Comparison of ENCODE assay signal across 8 mouse cellular contexts in genomic region chr17:59012421-59013090, GRCm38 (mm10). TPM values are rescaled to one million over a fixed set of nuclear protein-coding genes. Genes with fewer than 3 reads are reported as not detected.
A peak's percentile ranks its signal among the peaks of the same experiment; 100 is the strongest.
DNase-seq lines count a peak whose midpoint lies in the region; ATAC-seq and TF ChIP-seq lines count a peak whose summit lies in the region.

No protein-coding gene starts in this region.

- TF ChIP-seq CTCF in thymus, adult 2 months (IDR thresholded peaks at IDR 0.05; ENCODE audit: borderline replicate concordance, control insufficient read depth, extremely low read depth, insufficient read depth, low read length, poor library complexity), result no peak

- H3K4me1 ChIP-seq in thymus, adult 2 months (replicated peaks; ENCODE audit: control insufficient read depth, insufficient read depth, low read length), result no peaks in the 10 kb centered on the region
- H3K4me1 ChIP-seq in hindbrain, embryonic 11.5 days (replicated peaks; ENCODE audit: control insufficient read depth, insufficient read depth, low read length), result no peaks in the 10 kb centered on the region
- H3K4me1 ChIP-seq in liver, embryonic 12.5 days, result peaks cover 6% of the 10 kb centered on the region

- H3K27ac ChIP-seq in thymus, adult 2 months (ENCODE audit: control insufficient read depth, insufficient read depth, low read length), result no peak overlapping the region
- peak overlapping the region; percentile 36; the same call in 1 of the 2 replicates for H3K27ac ChIP-seq in hindbrain, embryonic 11.5 days (ENCODE audit: low read depth, low read length)
- H3K27ac ChIP-seq in liver, embryonic 12.5 days, result peak overlapping the region; percentile 75

- no peaks in the 10 kb centered on the region for H3K27me3 ChIP-seq in thymus, adult 2 months (ENCODE audit: control insufficient read depth, insufficient read depth, low read length)
- no peaks in the 10 kb centered on the region for H3K27me3 ChIP-seq in hindbrain, embryonic 11.5 days (ENCODE audit: control insufficient read depth, insufficient read depth, low read length)
- no peaks in the 10 kb centered on the region for H3K27me3 ChIP-seq in liver, embryonic 12.5 days (replicated peaks)

- peak overlapping the region; percentile 62 for H3K4me3 ChIP-seq in thymus, adult 2 months (ENCODE audit: control insufficient read depth, insufficient read depth, low read length)
- peak overlapping the region; percentile 74 for H3K4me3 ChIP-seq in hindbrain, embryonic 11.5 days (ENCODE audit: low read depth, low read length)
- H3K4me3 ChIP-seq in liver, embryonic 12.5 days, result peak overlapping the region; percentile 78

- H3K9me3 ChIP-seq in hindbrain, embryonic 11.5 days (ENCODE audit: control insufficient read depth, low read length), result no peaks in the 10 kb centered on the region
- H3K9me3 ChIP-seq in liver, embryonic 12.5 days (replicated peaks), result no peaks in the 10 kb centered on the region

- 9% methylated on average over 15 of the region's 15 CpGs for WGBS in thymus, adult 2 months
- 13% methylated on average over 15 of the region's 15 CpGs for WGBS in hindbrain, embryonic 11.5 days
- 9% methylated on average over 15 of the region's 15 CpGs for WGBS in liver, embryonic 12.5 days (ENCODE audit: insufficient replicate concordance)

- H3K36me3 ChIP-seq in thymus, adult 2 months (ENCODE audit: control insufficient read depth, insufficient read depth, low read length), result no peaks in the 10 kb centered on the region
- no peaks in the 10 kb centered on the region for H3K36me3 ChIP-seq in hindbrain, embryonic 11.5 days (ENCODE audit: control insufficient read depth, insufficient read depth, low read length)
- peaks cover 9% of the 10 kb centered on the region for H3K36me3 ChIP-seq in liver, embryonic 12.5 days

- peak overlapping the region; percentile 67 for H3K4me2 ChIP-seq in hindbrain, embryonic 11.5 days (replicated peaks; ENCODE audit: low read depth, low read length)
- peak overlapping the region; percentile 80 for H3K4me2 ChIP-seq in liver, embryonic 12.5 days

- TF ChIP-seq POLR2A in thymus, adult 2 months (IDR thresholded peaks at IDR 0.05; ENCODE audit: control insufficient read depth, extremely low read depth, insufficient read depth, low read length, poor library complexity), result no peak

- peak; percentile 1 for DNase-seq in CD4-positive, CD25-positive, alpha-beta regulatory T cell, adult 2 months (ENCODE audit: low read depth, low spot score)
- peak; percentile 2 for DNase-seq in thymus, adult 2 months
- no peak for DNase-seq in thymus, postnatal 36 days
- no peak for DNase-seq in hindbrain, embryonic 11.5 days (ENCODE audit: low spot score)
- peak; percentile 5 for DNase-seq in skeletal muscle tissue, adult 2 months (ENCODE audit: low read depth, low spot score)
- DNase-seq in ovary, postnatal 36 days (ENCODE audit: low spot score), result no peak

- H3K9ac ChIP-seq in hindbrain, embryonic 11.5 days (ENCODE audit: low read depth, low read length), result peak overlapping the region; percentile 66
- H3K9ac ChIP-seq in liver, embryonic 12.5 days, result peak overlapping the region; percentile 78

- no peak for ATAC-seq in CD4-positive, CD25-positive, alpha-beta regulatory T cell, adult 4 months
- peak; percentile 89 for ATAC-seq in hindbrain, embryonic 11.5 days (ENCODE audit: low FRiP score)
- ATAC-seq in liver, embryonic 12.5 days, result peak; percentile 88

RNA-seq across cellular contexts. Expression of gene Nudt12, which starts 0.6 kb away (rescaled TPM):
- polyA plus RNA-seq in CD4-positive, CD25-positive, alpha-beta regulatory T cell, adult 4 months (2017; shearing (Covaris generic)), result under 1 TPM in 1 of 2 experiments, not detected in 1; 0.63 TPM
- polyA plus RNA-seq in thymus, adult 2 months (2012; rRNA removed), result 1.0 and 2.0 TPM in 2 replicates
- polyA plus RNA-seq in hindbrain, embryonic 11.5 days (2014; fragmentation: Nextera tagmentation; extraction: Ambion mirVana), result 8.0 and 8.8 TPM in 2 replicates
- 6.9 and 7.0 TPM in 2 replicates for polyA plus RNA-seq in liver, embryonic 12.5 days (2016; fragmentation: Nextera tagmentation; extraction: Ambion mirVana)

RNA-seq across cellular contexts. Expression of gene Pdzph1, which starts 21.4 kb away (rescaled TPM):
- polyA plus RNA-seq in CD4-positive, CD25-positive, alpha-beta regulatory T cell, adult 4 months (2017; shearing (Covaris generic)), result not detected
- polyA plus RNA-seq in thymus, adult 2 months (2012; rRNA removed), result 0.23 TPM in 1 of 2 replicates, not detected in the other
- polyA plus RNA-seq in hindbrain, embryonic 11.5 days (2014; fragmentation: Nextera tagmentation; extraction: Ambion mirVana), result 10.6 and 10.9 TPM in 2 replicates
- 0.66 and 0.93 TPM in 2 replicates for polyA plus RNA-seq in liver, embryonic 12.5 days (2016; fragmentation: Nextera tagmentation; extraction: Ambion mirVana)

Comparison
In these comparisons a context has a peak if more than half of its experiments do, and no peak if none do; other contexts are left out.
1. DNase-seq: peak in CD4-positive, CD25-positive, alpha-beta regulatory T cell, adult 2 months (single experiment), thymus, adult 2 months (single experiment) and skeletal muscle tissue, adult 2 months (single experiment); none in thymus, postnatal 36 days (0 of 2), hindbrain, embryonic 11.5 days (single experiment) and ovary, postnatal 36 days (single experiment).
2. Peak in every context shown above with its lines, with median percentiles within 50 percentile points of each other: H3K4me3 ChIP-seq.